Mouse (Mus musculus): ENCODE data around the gene Sgpp1.

GRCm38 (mm10) chr12:75784271-75784751 lies 48.8 kb upstream of the Sgpp1 start:
- TF ChIP-seq FLI1 (IDR thresholded peaks at IDR 0.05; ENCODE audit: low read length), result no peak
- TF ChIP-seq GATA1 (IDR thresholded peaks at IDR 0.05; ENCODE audit: borderline replicate concordance, low read length), result no peak

All from megakaryocyte, embryonic 14.5 days (primary cell).